Mouse (Mus musculus) large intestine, adult 2 months (tissue): ENCODE data around the gene Pfkfb2. TPM values are rescaled to one million over a fixed set of nuclear protein-coding genes. Genes with fewer than 3 reads are reported as not detected.
"Not testable (repeated sequence)": the region's sequence is repeated elsewhere in the genome, so short reads cannot be mapped to it uniquely, and the experiment has no call there.

Experiments used
- DNase-seq: peaks from one replicate; pipeline ENCODE4 v3.0.0-alpha.2; 2012; ENCODE audit warnings: low read depth, low spot score
- WGBS: fragments of 180-500 bp; shearing (Covaris S2); methylation state at CpG from one replicate; pipeline ENCODE4 v1.1.7; 2018; 5-methylcytosine and 5-hydroxymethylcytosine counted together
- polyA plus RNA-seq: library from polyadenylated mRNA; depleted of rRNA; stranded (reverse); fragments of >200 nt; gene quantifications from 2 replicates; pipeline ENCODE4 v1.2.3, GENCODE M21; 2012; rRNA removed

The Pfkfb2 gene
- polyA plus RNA-seq, 1 experiment: 6.6 TPM

GRCm38 (mm10) chr1:130710283-130711080 is 18.6 kb downstream of the Pfkfb2 start:
- 91% methylated on average over 22 of the region's 22 CpGs for WGBS

DNA sequence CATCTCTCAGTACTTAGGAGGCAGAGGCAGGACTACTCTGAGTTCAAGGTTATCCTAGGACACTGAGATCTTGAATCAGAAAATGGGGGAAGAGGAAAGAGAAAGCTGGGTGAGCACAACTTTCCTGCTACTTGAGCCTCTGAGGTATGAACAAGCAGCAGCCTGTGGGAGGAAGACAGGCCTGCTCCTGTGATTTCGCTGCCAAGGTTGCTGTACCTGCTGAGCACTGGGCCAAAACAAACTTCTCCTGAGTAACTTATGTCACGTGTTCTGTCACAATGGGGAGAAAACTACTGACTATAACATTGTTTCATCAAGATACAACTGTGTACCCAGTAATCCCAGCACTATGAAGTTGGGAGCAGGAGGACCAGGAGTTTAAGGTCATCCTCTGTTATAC is 25.4 kb downstream of the Pfkfb2 start:
- no peak for DNase-seq
- 43% methylated on average over 2 of the region's 2 CpGs for WGBS

More at GRCm38 (mm10) chr1:130710283-130711080, 18.6 kb downstream of the Pfkfb2 start:
- DNase-seq: no peak

DNA sequence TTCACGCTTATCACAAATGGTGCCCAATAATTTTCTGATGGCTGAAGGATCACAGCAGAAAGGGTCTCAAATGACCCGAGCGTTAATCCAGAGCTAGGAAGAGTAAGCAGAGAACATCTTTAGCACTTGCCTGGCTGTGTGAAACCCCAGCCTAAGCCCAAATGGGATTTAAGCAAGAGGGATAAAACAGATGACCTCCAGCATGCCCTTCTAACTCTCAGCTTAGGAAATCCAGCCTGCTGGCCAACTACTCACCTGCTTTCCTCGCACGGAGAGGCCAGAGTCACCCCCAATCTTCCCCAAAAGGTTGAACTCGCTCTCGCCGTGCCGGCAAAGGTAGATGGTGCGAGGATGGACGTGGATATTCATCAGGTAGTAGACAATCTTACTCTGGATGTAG is 27.1 kb downstream of the Pfkfb2 start:
- no peak for DNase-seq
- 96% methylated on average over 11 of the region's 11 CpGs for WGBS

- no peak for DNase-seq
- 89% methylated on average over 10 of the region's 10 CpGs for WGBS
These were observed 29.0 kb downstream of the Pfkfb2 start for GRCm38 (mm10) chr1:130699937-130700633.

DNA sequence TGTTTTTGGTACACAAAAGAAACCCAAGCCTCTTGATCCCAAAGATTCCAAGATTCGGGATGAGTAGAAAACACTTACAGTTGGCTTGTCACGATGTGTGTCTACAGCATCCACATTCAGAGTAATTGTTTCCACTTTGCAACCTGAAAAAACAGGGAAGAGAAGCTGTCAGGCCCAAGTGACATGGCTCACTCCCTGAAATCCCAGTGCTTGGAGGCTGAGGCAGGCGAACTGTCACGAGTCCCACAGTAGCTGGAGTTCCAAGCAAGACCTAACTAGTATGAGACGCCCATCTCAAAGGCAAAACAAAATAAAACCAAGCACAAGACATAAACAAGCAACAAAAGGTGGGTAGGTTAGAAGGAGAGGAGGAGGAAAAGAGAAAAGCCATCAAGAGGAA is 30.5 kb downstream of the Pfkfb2 start:
- no peak for DNase-seq
- 94% methylated on average over 5 of the region's 5 CpGs for WGBS

DNA sequence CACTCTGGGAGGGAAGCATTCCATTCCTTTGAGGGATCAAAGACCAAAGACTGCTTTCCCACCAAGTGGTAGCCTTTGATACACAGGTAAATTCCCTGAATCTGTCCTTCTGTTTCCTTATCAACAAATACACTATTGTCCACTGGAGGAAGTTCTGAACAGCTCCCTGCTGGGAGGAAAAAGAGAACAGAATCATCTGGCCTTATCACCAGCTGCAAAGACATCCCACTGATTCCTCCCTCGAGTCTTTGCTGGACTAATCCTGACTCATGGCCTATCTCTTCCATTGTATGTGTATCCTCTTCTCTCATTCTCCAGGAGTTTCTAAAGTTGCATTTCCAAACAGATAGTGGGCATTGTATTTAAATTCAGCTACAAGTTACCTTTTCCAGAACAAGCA is 45.1 kb downstream of the Pfkfb2 start:
- DNase-seq: no peak
- 24% methylated on average over 1 of the region's 1 CpGs for WGBS

DNA sequence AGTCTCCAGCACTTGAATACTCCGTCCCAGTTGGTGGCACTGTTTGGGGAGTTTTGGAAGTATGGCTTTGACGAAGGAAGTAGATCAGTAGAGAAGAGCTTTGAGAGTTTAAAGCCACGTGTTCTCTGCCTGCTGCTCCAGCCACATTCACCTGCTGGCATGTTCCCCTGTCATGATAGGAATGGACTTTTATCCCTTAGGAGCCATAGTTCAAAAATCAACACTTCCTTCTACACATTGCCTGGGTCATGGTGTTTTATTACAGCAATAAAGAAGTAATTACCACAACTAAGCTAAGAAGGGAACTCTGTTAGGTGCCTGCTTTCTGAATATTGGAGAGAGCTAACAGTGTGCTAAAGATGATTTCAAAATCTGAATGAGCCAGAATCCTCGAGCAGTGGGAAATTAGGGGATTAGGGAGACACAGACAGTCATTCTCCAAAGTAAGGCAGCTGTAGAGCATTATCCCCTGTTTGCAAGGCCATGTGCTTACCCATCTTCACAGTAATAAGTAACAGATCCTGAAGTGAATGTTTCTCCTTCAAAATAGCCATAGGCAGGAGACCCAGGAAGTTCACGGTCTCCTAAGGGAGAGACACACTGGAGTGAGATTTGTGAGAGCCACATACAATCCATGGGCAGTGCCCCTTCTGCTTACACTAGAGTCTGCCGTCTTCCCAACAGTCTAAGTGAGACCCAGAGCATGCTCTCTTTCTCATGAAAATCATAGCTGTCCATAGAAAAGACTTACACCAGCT is 47.2 kb downstream of the Pfkfb2 start:
- WGBS: 21% methylated on average over 6 of the region's 6 CpGs
- peak; percentile 78 for DNase-seq

DNA sequence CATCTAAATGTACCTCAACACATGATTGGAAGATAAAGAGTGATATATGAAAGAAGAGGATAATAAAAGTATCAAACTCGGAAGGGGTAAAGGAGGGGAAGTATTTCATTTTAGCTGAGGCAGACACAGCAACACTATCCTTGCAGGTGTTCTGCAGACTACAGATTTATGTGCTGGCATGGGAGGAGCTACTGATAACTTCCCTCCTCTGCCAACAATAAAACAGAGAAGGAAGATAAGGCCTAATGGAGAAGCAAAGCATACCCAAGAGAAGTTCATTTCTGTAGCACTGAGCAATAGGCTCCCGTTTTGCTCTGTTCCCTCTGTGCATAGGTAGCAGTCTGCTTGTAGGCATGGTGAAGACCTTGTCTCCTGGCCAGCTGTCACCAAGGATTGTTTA is 48.0 kb downstream of the Pfkfb2 start:
- no peak for DNase-seq
- WGBS: 22% methylated on average over 2 of the region's 2 CpGs

DNA sequence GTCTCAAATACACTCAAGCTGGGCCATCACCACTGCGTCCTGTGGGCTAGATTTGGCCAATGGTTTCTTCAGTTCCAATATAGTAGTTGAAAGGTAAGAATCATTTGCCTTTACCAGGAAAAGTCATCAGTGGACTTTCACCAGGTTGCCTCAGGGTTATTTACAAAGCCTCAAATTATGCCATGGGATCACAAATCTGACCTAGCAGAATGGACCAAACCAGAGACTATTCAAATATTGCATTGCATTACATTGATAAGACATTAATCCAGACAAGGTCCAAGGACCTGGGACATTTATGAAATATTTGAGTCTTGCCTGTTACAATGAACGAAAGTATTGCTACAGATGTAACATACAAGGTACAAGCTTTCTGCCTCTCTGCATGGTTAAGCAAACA is 50.5 kb downstream of the Pfkfb2 start:
- 83% methylated on average over 2 of the region's 2 CpGs for WGBS
- DNase-seq: no peak

DNA sequence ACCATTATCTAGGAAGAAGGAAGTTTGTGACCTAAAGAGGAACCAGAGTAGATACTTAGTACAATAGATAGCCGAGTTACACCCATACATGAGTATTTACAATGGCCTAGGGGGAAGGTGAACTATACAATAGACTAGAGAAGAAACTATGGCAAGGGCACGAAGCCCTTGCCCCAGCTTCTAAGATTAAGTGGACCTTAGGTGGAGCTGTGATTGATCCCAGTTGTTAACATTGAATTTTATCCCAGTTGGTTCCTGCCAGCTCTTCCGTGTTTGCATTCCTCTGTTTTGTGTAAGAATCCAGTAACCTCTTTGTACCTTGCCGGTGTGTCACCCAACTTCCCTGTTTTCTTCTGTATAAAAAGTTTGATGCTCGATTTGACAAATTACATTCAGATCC is 65.5 kb downstream of the Pfkfb2 start:
- not testable (repeated sequence) for DNase-seq
- 71% methylated on average over 5 of the region's 5 CpGs for WGBS

DNA sequence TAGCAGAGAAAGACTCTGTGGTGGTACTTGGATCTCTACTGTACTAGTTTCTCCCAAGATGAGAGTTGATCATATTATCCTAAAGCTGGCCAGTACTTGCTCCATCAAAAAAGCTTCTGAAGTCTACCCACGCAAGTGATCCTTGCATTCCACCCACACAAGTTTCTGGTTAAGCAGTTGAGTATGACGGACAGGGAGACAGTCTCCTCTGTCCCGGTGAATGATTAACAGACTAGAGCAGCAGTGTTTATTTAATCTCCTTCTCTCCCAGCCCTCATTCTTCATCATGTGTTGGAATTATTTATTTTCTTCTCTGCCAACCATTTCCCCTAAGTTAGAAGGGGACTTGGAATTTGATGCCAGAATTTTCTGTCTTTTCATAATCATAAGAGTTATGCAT is 67.6 kb downstream of the Pfkfb2 start, which contains the start of gene C4bp:
Gene C4bp, minus strand, starts transcription at position 179 of the 400 bp plus-strand sequence.
- WGBS: 25% methylated on average over 3 of the region's 3 CpGs
- peak; percentile 46 for DNase-seq

GRCm38 (mm10) chr1:130659641-130660040 is 69.4 kb downstream of the Pfkfb2 start:
- not testable (repeated sequence) for DNase-seq
- 18% methylated on average over 5 of the region's 5 CpGs for WGBS

GRCm38 (mm10) chr1:130644103-130644502 is 85.0 kb downstream of the Pfkfb2 start:
- 66% methylated on average over 4 of the region's 4 CpGs for WGBS
- no peak for DNase-seq

GRCm38 (mm10) chr1:130640967-130641366 is 88.1 kb downstream of the Pfkfb2 start:
- no peak for DNase-seq

Other genes starting within 250 kb of the Pfkfb2 start
- not detected in 2 replicates for gene Zp3r, start 99.6 kb downstream of the Pfkfb2 start, polyA plus RNA-seq
- gene C4bp, start 67.6 kb downstream of the Pfkfb2 start, polyA plus RNA-seq: 2.5 and 3.6 TPM in 2 replicates
- not detected in 2 replicates for gene Gm29427, start 13.5 kb downstream of the Pfkfb2 start, polyA plus RNA-seq
- gene Yod1, start 11.9 kb downstream of the Pfkfb2 start, polyA plus RNA-seq: 1.1 and 2.7 TPM in 2 replicates
- gene AA986860, start 2.7 kb upstream of the Pfkfb2 start, polyA plus RNA-seq: 40.8 and 74.5 TPM in 2 replicates
- gene Fcamr, start 71.6 kb upstream of the Pfkfb2 start, polyA plus RNA-seq: 1.7 and 2.3 TPM in 2 replicates
- gene Pigr, start 97.4 kb upstream of the Pfkfb2 start, polyA plus RNA-seq: 748 and 1,411 TPM in 2 replicates
- gene Fcmr, start 136.4 kb upstream of the Pfkfb2 start, polyA plus RNA-seq: 9.5 and 20.8 TPM in 2 replicates
- gene Il24, start 158.2 kb upstream of the Pfkfb2 start, polyA plus RNA-seq: not detected in 2 replicates
- gene Il20, start 182.2 kb upstream of the Pfkfb2 start, polyA plus RNA-seq: not detected in 2 replicates
- gene Il19, start 210.9 kb upstream of the Pfkfb2 start, polyA plus RNA-seq: not detected in 2 replicates